Mouse (Mus musculus): ENCODE data around the gene Kcnq4. TPM values are rescaled to one million over a fixed set of nuclear protein-coding genes. Genes with fewer than 3 reads are reported as not detected.

Kcnq4 gene
- polyA plus RNA-seq, 1 experiment from 2014 or later, result 3.5 TPM

GRCm38 (mm10) chr4:120689317-120689716 lies 59.1 kb downstream of the Kcnq4 start:
- no peak for ATAC-seq (ENCODE audit: low FRiP score)
- Histone ChIP-seq H3K27ac (no peak overlapping the region), H3K9ac (no peak overlapping the region), H3K36me3 (replicated peaks) (no peaks in the 10 kb centered on the region), H3K4me3 (replicated peaks) (no peak overlapping the region), H3K9me3 (no peaks in the 10 kb centered on the region), H3K4me1 (no peaks in the 10 kb centered on the region), H3K27me3 (0 out of 2 replicates have a peak, but pooled peaks cover 3% of the 10 kb centered on the region), H3K4me2 (no peak overlapping the region)
- 75% methylated on average over 6 of the region's 6 CpGs for WGBS

- ATAC-seq (ENCODE audit: low FRiP score), result no peak
- no peaks in the 10 kb centered on the region for H3K4me1 ChIP-seq
- H3K9ac ChIP-seq, result no peak overlapping the region
- H3K27me3 ChIP-seq, result 0 out of 2 replicates have a peak, but pooled peaks cover 3% of the 10 kb centered on the region
- no peak overlapping the region for H3K27ac ChIP-seq
- H3K9me3 ChIP-seq, result no peaks in the 10 kb centered on the region
- H3K4me3 ChIP-seq (replicated peaks), result no peak overlapping the region
- no peaks in the 10 kb centered on the region for H3K36me3 ChIP-seq (replicated peaks)
- 55% methylated on average over 6 of the region's 6 CpGs for WGBS
- H3K4me2 ChIP-seq, result no peak overlapping the region
Observed at GRCm38 (mm10) chr4:120687282-120687681, 61.1 kb downstream of the Kcnq4 start.

- no peaks in the 10 kb centered on the region for H3K9me3 ChIP-seq
- no peak overlapping the region for H3K4me3 ChIP-seq (replicated peaks)
- ATAC-seq (ENCODE audit: low FRiP score), result no peak
- H3K4me2 ChIP-seq, result no peak overlapping the region
- H3K36me3 ChIP-seq (replicated peaks), result no peaks in the 10 kb centered on the region
- 57% methylated on average over 9 of the region's 9 CpGs for WGBS
- H3K9ac ChIP-seq, result no peak overlapping the region
- H3K27me3 ChIP-seq, result 0 out of 2 replicates have a peak, but pooled peaks cover 3% of the 10 kb centered on the region
- no peaks in the 10 kb centered on the region for H3K4me1 ChIP-seq
- no peak overlapping the region for H3K27ac ChIP-seq
Observed at GRCm38 (mm10) chr4:120683278-120683997, 65.0 kb downstream of the Kcnq4 start.

GRCm38 (mm10) chr4:120682168-120682567 lies 66.2 kb downstream of the Kcnq4 start:
- H3K9me3 ChIP-seq, result no peaks in the 10 kb centered on the region
- no peak overlapping the region for H3K4me3 ChIP-seq (replicated peaks)
- H3K4me1 ChIP-seq, result no peaks in the 10 kb centered on the region
- no peak overlapping the region for H3K9ac ChIP-seq
- 30% methylated on average over 10 of the region's 10 CpGs for WGBS
- no peak overlapping the region for H3K4me2 ChIP-seq
- ATAC-seq (ENCODE audit: low FRiP score), result no peak
- H3K36me3 ChIP-seq (replicated peaks), result no peaks in the 10 kb centered on the region
- H3K27me3 ChIP-seq, result 0 out of 2 replicates have a peak, but pooled peaks cover 3% of the 10 kb centered on the region
- H3K27ac ChIP-seq, result no peak overlapping the region

GRCm38 (mm10) chr4:120680953-120681352 lies 67.5 kb downstream of the Kcnq4 start:
- 62% methylated on average over 7 of the region's 7 CpGs for WGBS
- H3K27me3 ChIP-seq, result 0 out of 2 replicates have a peak, but pooled peaks cover 3% of the 10 kb centered on the region

GRCm38 (mm10) chr4:120675640-120676039 lies 72.8 kb downstream of the Kcnq4 start:
- no peaks in the 10 kb centered on the region for H3K9me3 ChIP-seq
- no peak overlapping the region for H3K4me3 ChIP-seq (replicated peaks)
- peaks cover 13% of the 10 kb centered on the region for H3K27me3 ChIP-seq
- H3K4me1 ChIP-seq, result no peaks in the 10 kb centered on the region
- no peak overlapping the region for H3K4me2 ChIP-seq
- H3K36me3 ChIP-seq (replicated peaks), result no peaks in the 10 kb centered on the region
- 79% methylated on average over 2 of the region's 2 CpGs for WGBS
- H3K27ac ChIP-seq, result no peak overlapping the region
- H3K9ac ChIP-seq, result no peak overlapping the region
- ATAC-seq (ENCODE audit: low FRiP score), result no peak

More at GRCm38 (mm10) chr4:120680953-120681352, 67.5 kb downstream of the Kcnq4 start:
- Histone ChIP-seq H3K36me3 (replicated peaks) (no peaks in the 10 kb centered on the region), H3K4me2 (no peak overlapping the region), H3K4me3 (replicated peaks) (no peak overlapping the region), H3K4me1 (no peaks in the 10 kb centered on the region), H3K27ac (no peak overlapping the region), H3K9ac (no peak overlapping the region), H3K9me3 (no peaks in the 10 kb centered on the region)
- no peak for ATAC-seq (ENCODE audit: low FRiP score)

- WGBS, result 80% methylated on average over 8 of the region's 8 CpGs
- Histone ChIP-seq H3K27ac (no peak overlapping the region), H3K9me3 (no peaks in the 10 kb centered on the region), H3K4me2 (no peak overlapping the region), H3K4me3 (replicated peaks) (no peak overlapping the region), H3K9ac (no peak overlapping the region), H3K27me3 (peaks cover 18% of the 10 kb centered on the region), H3K36me3 (replicated peaks) (no peaks in the 10 kb centered on the region), H3K4me1 (no peaks in the 10 kb centered on the region)
- ATAC-seq (ENCODE audit: low FRiP score), result no peak
Observed at GRCm38 (mm10) chr4:120674775-120675451, 73.5 kb downstream of the Kcnq4 start.

GRCm38 (mm10) chr4:120673606-120674005 lies 74.8 kb downstream of the Kcnq4 start:
- Histone ChIP-seq H3K9me3 (no peaks in the 10 kb centered on the region), H3K9ac (no peak overlapping the region), H3K27ac (no peak overlapping the region), H3K36me3 (replicated peaks) (no peaks in the 10 kb centered on the region), H3K4me1 (no peaks in the 10 kb centered on the region), H3K4me3 (replicated peaks) (no peak overlapping the region), H3K4me2 (no peak overlapping the region), H3K27me3 (peaks cover 30% of the 10 kb centered on the region)
- 77% methylated on average over 3 of the region's 3 CpGs for whole genome bisulfite sequencing
- no peak for ATAC-seq (ENCODE audit: low FRiP score)

- Histone ChIP-seq H3K4me1 (peaks cover 15% of the 10 kb centered on the region), H3K4me3 (replicated peaks) (no peak overlapping the region), H3K36me3 (replicated peaks) (no peaks in the 10 kb centered on the region), H3K9me3 (no peaks in the 10 kb centered on the region), H3K9ac (no peak overlapping the region), H3K27ac (no peak overlapping the region), H3K4me2 (no peak overlapping the region), H3K27me3 (peaks cover 55% of the 10 kb centered on the region)
- no peak for ATAC-seq (ENCODE audit: low FRiP score)
- WGBS, result 33% methylated on average over 12 of the region's 12 CpGs
Observed at GRCm38 (mm10) chr4:120671046-120671445, 77.4 kb downstream of the Kcnq4 start.

GRCm38 (mm10) chr4:120669585-120669984 lies 78.8 kb downstream of the Kcnq4 start:
- no peaks in the 10 kb centered on the region for H3K36me3 ChIP-seq (replicated peaks)
- no peaks in the 10 kb centered on the region for H3K9me3 ChIP-seq
- H3K4me3 ChIP-seq (replicated peaks), result no peak overlapping the region
- H3K9ac ChIP-seq, result no peak overlapping the region
- H3K4me2 ChIP-seq, result no peak overlapping the region
- H3K27me3 ChIP-seq, result peaks cover 64% of the 10 kb centered on the region
- peaks cover 15% of the 10 kb centered on the region for H3K4me1 ChIP-seq
- ATAC-seq (ENCODE audit: low FRiP score), result no peak
- 73% methylated on average over 5 of the region's 5 CpGs for WGBS
- H3K27ac ChIP-seq, result no peak overlapping the region

- Histone ChIP-seq H3K9ac (no peak overlapping the region), H3K4me3 (replicated peaks) (no peak overlapping the region), H3K4me1 (peaks cover 15% of the 10 kb centered on the region), H3K4me2 (no peak overlapping the region), H3K27ac (no peak overlapping the region), H3K9me3 (no peaks in the 10 kb centered on the region), H3K27me3 (peaks cover 64% of the 10 kb centered on the region), H3K36me3 (replicated peaks) (no peaks in the 10 kb centered on the region)
- 91% methylated on average over 4 of the region's 4 CpGs for WGBS
- ATAC-seq (ENCODE audit: low FRiP score), result no peak
Observed at GRCm38 (mm10) chr4:120668551-120668950, 79.9 kb downstream of the Kcnq4 start.

GRCm38 (mm10) chr4:120667555-120667954 lies 80.9 kb downstream of the Kcnq4 start:
- Histone ChIP-seq H3K9me3 (no peaks in the 10 kb centered on the region), H3K27me3 (peaks cover 64% of the 10 kb centered on the region), H3K4me2 (peak overlapping the region; percentile 100), H3K36me3 (replicated peaks) (no peaks in the 10 kb centered on the region), H3K27ac (no peak overlapping the region), H3K4me3 (replicated peaks) (peak overlapping the region; percentile 63), H3K4me1 (peaks cover 15% of the 10 kb centered on the region), H3K9ac (peak overlapping the region; percentile 65; the same call in 1 of the 2 replicates)
- ATAC-seq (ENCODE audit: low FRiP score), result no peak
- WGBS, result 10% methylated on average over 10 of the region's 10 CpGs

All from forebrain, embryonic 12.5 days (tissue).